Mouse (Mus musculus): ENCODE data around the gene Pkp1. TPM values are rescaled to one million over a fixed set of nuclear protein-coding genes. Genes with fewer than 3 reads are reported as not detected.
A peak's percentile ranks its signal among the peaks of the same experiment; 100 is the strongest.

Gene Pkp1
- not detected for total RNA-seq (2021)

GRCm38 (mm10) chr1:135918644-135919407 is at the start of gene Pkp1:
TSS of gene Pkp1 (minus strand) at chr1:135919207.
- intact Hi-C loops (cut with DNase I): no loop called here
- no peak for DNase-seq

- intact Hi-C loops (cut with DNase I): no loop called here
- DNase-seq: no peak
These were observed 48.7 kb upstream of the Pkp1 start for GRCm38 (mm10) chr1:135967739-135968138.

GRCm38 (mm10) chr1:135964561-135964960 is 45.6 kb upstream of the Pkp1 start:
- no peak for DNase-seq
- intact Hi-C loops (cut with DNase I): no loop called here

- intact Hi-C loops (cut with DNase I): no loop called here
- no peak for DNase-seq
These were observed 44.2 kb upstream of the Pkp1 start for GRCm38 (mm10) chr1:135963177-135963576.

DNA sequence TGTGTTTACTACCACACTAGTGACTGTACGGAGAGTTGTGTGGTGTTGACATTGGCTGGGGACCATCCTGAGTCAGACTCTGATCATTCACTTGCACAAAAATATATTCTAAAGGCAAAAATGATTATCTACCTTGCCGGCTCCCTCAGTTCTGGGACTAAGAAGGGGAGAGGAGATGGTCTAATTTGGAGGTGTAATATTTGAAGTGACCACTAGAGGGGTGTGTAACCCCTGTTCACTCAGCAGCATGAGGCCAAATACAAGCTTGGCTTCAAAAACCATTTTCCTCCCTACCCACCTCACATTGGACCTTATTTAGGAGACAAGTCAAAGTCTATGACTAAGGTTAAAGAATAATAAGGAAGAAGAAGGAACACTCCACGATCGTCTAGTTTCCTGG is 39.5 kb upstream of the Pkp1 start:
- no peak for DNase-seq

GRCm38 (mm10) chr1:135948871-135949270 is 29.9 kb upstream of the Pkp1 start:
- intact Hi-C loops (cut with DNase I): loop anchor here (10.0 kb wide), 1 partner anchor 234 kb away; no protein-coding TSS in a partner anchor
- no peak for DNase-seq

More for the DNA sequence above, 39.5 kb upstream of the Pkp1 start:
- intact Hi-C loops (cut with DNase I): loop anchor here (2.0 kb wide), 1 partner anchor 118 kb away; no protein-coding TSS in a partner anchor

GRCm38 (mm10) chr1:135946247-135946646 is 27.2 kb upstream of the Pkp1 start:
- no peak for DNase-seq
- intact Hi-C loops (cut with DNase I): loop anchor here (10.0 kb wide), 1 partner anchor 231 kb away; no protein-coding TSS in a partner anchor

DNA sequence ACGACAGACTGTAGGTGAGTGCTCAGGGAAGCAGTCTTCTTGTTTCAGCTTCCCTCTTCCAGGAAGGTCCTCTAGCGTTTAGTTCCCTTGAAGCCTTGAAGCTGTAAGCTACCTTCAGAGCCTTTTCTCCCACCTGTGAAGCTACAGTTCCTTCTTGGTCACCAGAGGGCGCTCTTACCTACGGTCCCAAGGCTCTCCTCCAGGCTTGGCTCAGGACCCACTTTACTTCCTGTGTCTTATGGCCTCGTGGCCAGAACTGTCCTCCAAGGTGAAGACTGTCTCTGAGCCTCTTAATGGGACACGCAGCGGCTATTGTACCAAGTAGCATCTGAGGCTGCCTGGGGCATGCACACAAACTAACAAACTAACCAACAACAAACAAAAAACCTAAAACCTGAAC is 26.7 kb upstream of the Pkp1 start:
- intact Hi-C loops (cut with DNase I): loop anchor here (2.0 to 10.0 kb wide), 2 partner anchors 135 to 231 kb away; no protein-coding TSS in a partner anchor
- peak; percentile 28 to 47 for DNase-seq

GRCm38 (mm10) chr1:135944526-135945259 is 25.7 kb upstream of the Pkp1 start:
- peak; percentile 66 to 68 for DNase-seq
- intact Hi-C loops (cut with DNase I): loop anchor here (1.0 to 10.0 kb wide), 4 partner anchors 62 to 230 kb away; no protein-coding TSS in a partner anchor

DNA sequence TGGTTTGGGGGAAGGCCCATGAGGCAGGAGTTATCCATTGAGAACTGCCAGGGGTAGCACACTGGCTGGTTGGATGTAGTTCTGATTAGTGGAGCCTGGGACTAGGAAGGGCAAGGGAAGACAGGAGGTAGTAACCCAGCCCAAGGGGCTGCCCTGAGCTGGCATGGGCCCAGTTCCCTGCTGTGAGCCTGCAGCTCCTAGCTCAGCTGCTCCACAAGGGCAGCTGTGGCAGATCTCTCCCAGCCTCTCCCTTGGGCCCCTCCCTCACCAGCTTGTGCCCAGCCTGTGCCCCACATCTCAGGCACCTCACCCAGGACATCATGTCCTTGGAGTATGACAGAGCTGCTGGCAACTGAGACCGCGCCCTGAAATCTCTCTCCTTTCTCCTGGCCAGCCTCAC is 24.7 kb upstream of the Pkp1 start:
- DNase-seq: no peak
- intact Hi-C loops (cut with DNase I): loop anchor here (1.0 to 10.0 kb wide), 4 partner anchors 61 to 229 kb away; no protein-coding TSS in a partner anchor

GRCm38 (mm10) chr1:135942116-135942515 is 23.1 kb upstream of the Pkp1 start:
- DNase-seq: no peak
- intact Hi-C loops (cut with DNase I): loop anchor here (5.0 to 10.0 kb wide), 2 partner anchors 60 to 227 kb away; no protein-coding TSS in a partner anchor

DNA sequence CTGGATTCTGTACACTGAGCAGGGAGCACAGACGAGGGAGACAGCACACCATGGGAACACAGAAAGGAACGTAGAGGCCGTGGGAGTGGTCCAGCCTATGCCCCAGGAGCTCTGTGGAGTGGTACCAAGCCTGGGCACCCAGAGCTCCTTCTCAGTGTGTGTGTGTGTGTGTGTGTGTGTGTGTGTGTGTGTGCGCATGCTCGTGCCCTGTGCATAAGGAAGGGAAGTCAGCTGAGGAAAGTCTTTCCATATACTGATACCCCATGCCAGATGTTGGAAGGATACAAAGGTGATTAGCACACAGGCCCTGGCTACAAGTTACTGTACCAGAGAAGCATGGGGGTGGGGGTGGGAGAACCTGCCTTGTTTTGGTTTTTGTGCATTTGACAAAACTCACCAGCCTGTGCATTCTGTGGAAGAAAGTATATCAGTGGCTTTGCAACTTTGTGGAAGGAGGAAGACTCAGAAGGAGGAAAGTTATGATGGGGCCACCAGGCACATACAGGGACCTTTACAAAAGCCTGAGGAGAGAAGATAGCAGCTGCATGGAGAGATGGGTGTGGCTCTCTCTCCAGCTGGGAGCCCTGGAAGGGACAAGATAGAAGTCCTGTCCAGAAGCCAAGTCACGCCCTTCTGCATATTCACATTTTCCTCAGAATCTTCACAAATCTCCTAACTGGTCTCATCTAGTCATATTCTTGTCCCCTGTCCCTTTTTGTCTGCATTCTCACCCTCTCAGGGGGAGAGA is 22.4 kb upstream of the Pkp1 start:
- intact Hi-C loops (cut with DNase I): loop anchor here (5.0 to 10.0 kb wide), 2 partner anchors 59 to 227 kb away; no protein-coding TSS in a partner anchor
- DNase-seq: no peak

- intact Hi-C loops (cut with DNase I): no loop called here
These were observed 17.1 kb upstream of the Pkp1 start for GRCm38 (mm10) chr1:135936091-135936490.

GRCm38 (mm10) chr1:135933704-135934293 is 14.8 kb upstream of the Pkp1 start:
- intact Hi-C loops (cut with DNase I): no loop called here
- no peak for DNase-seq

More at GRCm38 (mm10) chr1:135936091-135936490, 17.1 kb upstream of the Pkp1 start:
- DNase-seq: no peak

DNA sequence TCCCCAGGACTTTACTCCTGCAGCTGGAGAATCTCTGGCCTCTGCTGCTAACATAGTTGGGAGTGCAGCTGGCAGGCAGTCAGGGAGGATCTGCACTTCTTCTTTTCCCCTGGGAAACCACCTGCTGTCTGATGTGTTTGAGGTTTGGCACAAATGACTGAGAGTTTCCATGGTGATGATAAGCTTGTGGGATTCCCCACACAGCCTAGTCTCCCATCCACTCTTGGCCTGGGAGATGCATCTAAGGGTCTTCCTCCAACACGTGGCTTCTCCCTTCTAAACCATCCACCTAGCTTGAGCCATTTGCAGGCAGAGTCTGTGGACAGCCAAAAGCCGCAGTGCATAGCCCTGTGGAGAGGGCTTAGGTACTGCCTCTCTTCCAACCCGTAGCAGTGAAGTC is 10.9 kb upstream of the Pkp1 start:
- intact Hi-C loops (cut with DNase I): no loop called here
- DNase-seq: no peak

GRCm38 (mm10) chr1:135925848-135926247 is 6.8 kb upstream of the Pkp1 start:
- no peak for DNase-seq
- intact Hi-C loops (cut with DNase I): no loop called here

- intact Hi-C loops (cut with DNase I): no loop called here
- DNase-seq: no peak
These were observed 5.5 kb upstream of the Pkp1 start for GRCm38 (mm10) chr1:135924377-135924994.

GRCm38 (mm10) chr1:135923229-135923628 is 4.2 kb upstream of the Pkp1 start:
- DNase-seq: no peak
- intact Hi-C loops (cut with DNase I): no loop called here

- no peak for DNase-seq
- intact Hi-C loops (cut with DNase I): no loop called here
These were observed 1.8 kb downstream of the Pkp1 start for GRCm38 (mm10) chr1:135917206-135917605.
